Mouse (Mus musculus): Measurements from ENCODE around the gene Usp48.
"Not testable (repeated sequence)": the region's sequence is repeated elsewhere in the genome, so short reads cannot be mapped to it uniquely, and the experiment has no call there.

Usp48 gene

GRCm38 (mm10) chr4:137593601-137594495, at the start of gene Usp48:
Gene Usp48, plus strand, starts transcription at chr4:137593755.
- peak; percentile 97 for DNase-seq (ENCODE audit: low spot score)

GRCm38 (mm10) chr4:137545568-137545967, 48.0 kb upstream of the Usp48 start:
- DNase-seq (ENCODE audit: low spot score) = no peak

GRCm38 (mm10) chr4:137546003-137546525, 47.5 kb upstream of the Usp48 start:
- DNase-seq (ENCODE audit: low spot score) = peak; percentile 29

GRCm38 (mm10) chr4:137553466-137553865, 40.1 kb upstream of the Usp48 start:
- no peak for DNase-seq (ENCODE audit: low spot score)

GRCm38 (mm10) chr4:137556673-137557210, 36.8 kb upstream of the Usp48 start:
- DNase-seq (ENCODE audit: low spot score) = no peak

- no peak for DNase-seq (ENCODE audit: low spot score)
Measured at GRCm38 (mm10) chr4:137569873-137570272, 23.7 kb upstream of the Usp48 start.

GRCm38 (mm10) chr4:137574469-137574868, 19.1 kb upstream of the Usp48 start, which contains the start of gene Ldlrad2:
Gene Ldlrad2, minus strand, starts transcription at chr4:137574569.
- no peak for DNase-seq (ENCODE audit: low spot score)

- no peak for DNase-seq (ENCODE audit: low spot score)
Measured at GRCm38 (mm10) chr4:137577486-137577885, 16.1 kb upstream of the Usp48 start.

- DNase-seq (ENCODE audit: low spot score) = peak; percentile 56
Measured at GRCm38 (mm10) chr4:137578181-137578845, 15.2 kb upstream of the Usp48 start.

GRCm38 (mm10) chr4:137579789-137580188, 13.8 kb upstream of the Usp48 start:
- no peak for DNase-seq (ENCODE audit: low spot score)

GRCm38 (mm10) chr4:137580299-137580698, 13.3 kb upstream of the Usp48 start:
- DNase-seq (ENCODE audit: low spot score) = no peak

- DNase-seq (ENCODE audit: low spot score) = no peak
Measured at GRCm38 (mm10) chr4:137581815-137582214, 11.7 kb upstream of the Usp48 start.

GRCm38 (mm10) chr4:137589095-137589494, 4.5 kb upstream of the Usp48 start:
- DNase-seq (ENCODE audit: low spot score) = not testable (repeated sequence)

GRCm38 (mm10) chr4:137589586-137589985, 4.0 kb upstream of the Usp48 start:
- DNase-seq (ENCODE audit: low spot score) = no peak

GRCm38 (mm10) chr4:137590961-137591360, 2.6 kb upstream of the Usp48 start:
- DNase-seq (ENCODE audit: low spot score) = no peak

GRCm38 (mm10) chr4:137594496-137595270, 1.1 kb downstream of the Usp48 start:
- DNase-seq (ENCODE audit: low spot score) = no peak

GRCm38 (mm10) chr4:137597098-137597630, 3.6 kb downstream of the Usp48 start:
- DNase-seq (ENCODE audit: low spot score) = no peak

- no peak for DNase-seq (ENCODE audit: low spot score)
Measured at GRCm38 (mm10) chr4:137598577-137598976, 5.0 kb downstream of the Usp48 start.

- no peak for DNase-seq (ENCODE audit: low spot score)
Measured at GRCm38 (mm10) chr4:137603449-137604171, 10.1 kb downstream of the Usp48 start.

GRCm38 (mm10) chr4:137607023-137607422, 13.5 kb downstream of the Usp48 start:
- DNase-seq (ENCODE audit: low spot score) = no peak

GRCm38 (mm10) chr4:137609281-137609680, 15.7 kb downstream of the Usp48 start:
- no peak for DNase-seq (ENCODE audit: low spot score)

All from ovary, postnatal 14 days (tissue).